Mouse (Mus musculus) testis, adult 2 months (tissue): Measurements from ENCODE around the gene Shank2.

Experiments used
- CTCF ChIP-seq: fragments of 200-500 bp; IDR thresholded peaks from 2 replicates; pipeline ENCODE4 v1.5.1; 2012; ENCODE audit warnings: low read depth, mild to moderate bottlenecking, inconsistent platforms, low read length, moderate library complexity; ENCODE audit not compliant: control insufficient read depth, insufficient read depth, insufficient replicate concordance
- POLR2A ChIP-seq: fragments of 200-500 bp; IDR thresholded peaks from 2 replicates; pipeline ENCODE4 v1.6.1; 2012; ENCODE audit warnings: low read depth, mild to moderate bottlenecking, inconsistent platforms, low read length, moderate library complexity; ENCODE audit not compliant: control insufficient read depth

GRCm38 (mm10) chr7:144160066-144160465 lies 158.3 kb downstream of the Shank2 start:
- no peak for TF ChIP-seq CTCF
- TF ChIP-seq POLR2A = no peak
